Mouse (Mus musculus) retina, adult 2 months (tissue): ENCODE measurements around the gene 1110057P08Rik.
"Not testable (repeated sequence)": the region's sequence is repeated elsewhere in the genome, so short reads cannot be mapped to it uniquely, and the experiment has no call there.

Experiments used
- DNase-seq: peaks from one replicate; pipeline ENCODE4 v3.0.0-alpha.2; 2012; ENCODE audit warnings: low read depth, low spot score

The 1110057P08Rik gene

GRCm38 (mm10) chr16:89174435-89174834 lies at the start of gene 1110057P08Rik:
Gene 1110057P08Rik, plus strand, starts transcription at chr16:89174735.
- no peak for DNase-seq

GRCm38 (mm10) chr16:89140551-89140950 lies 34.0 kb upstream of the 1110057P08Rik start, which contains the start of gene Gm6358:
Gene Gm6358, plus strand, starts transcription at chr16:89140851.
- DNase-seq, result no peak

DNA sequence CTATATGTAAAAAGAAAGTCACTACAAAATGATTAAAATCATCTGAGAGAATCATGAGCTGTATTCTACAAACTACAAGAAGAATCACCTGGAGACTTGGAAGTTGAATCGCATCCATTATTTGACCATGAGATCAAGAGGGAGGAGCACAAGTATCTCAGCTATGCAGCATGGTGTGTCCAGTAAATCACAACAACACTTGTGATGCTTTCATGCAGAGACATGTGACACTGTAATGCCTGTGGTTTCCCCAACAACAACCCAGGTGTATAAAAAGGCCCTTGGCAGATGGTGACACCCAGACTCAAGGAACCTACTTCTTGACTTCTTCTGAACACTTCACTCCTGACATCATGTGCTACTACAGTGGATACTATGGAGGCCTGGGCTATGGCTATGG lies 23.7 kb upstream of the 1110057P08Rik start, which contains the start of gene Gm10061:
Gene Gm10061 (plus strand): TSS at position 301 of the 400 bp plus-strand sequence.
- no peak for DNase-seq

GRCm38 (mm10) chr16:89157652-89158051 lies 16.9 kb upstream of the 1110057P08Rik start, which contains the start of gene Gm9789:
Gene Gm9789, plus strand, starts transcription at chr16:89157952.
- no peak for DNase-seq

DNA sequence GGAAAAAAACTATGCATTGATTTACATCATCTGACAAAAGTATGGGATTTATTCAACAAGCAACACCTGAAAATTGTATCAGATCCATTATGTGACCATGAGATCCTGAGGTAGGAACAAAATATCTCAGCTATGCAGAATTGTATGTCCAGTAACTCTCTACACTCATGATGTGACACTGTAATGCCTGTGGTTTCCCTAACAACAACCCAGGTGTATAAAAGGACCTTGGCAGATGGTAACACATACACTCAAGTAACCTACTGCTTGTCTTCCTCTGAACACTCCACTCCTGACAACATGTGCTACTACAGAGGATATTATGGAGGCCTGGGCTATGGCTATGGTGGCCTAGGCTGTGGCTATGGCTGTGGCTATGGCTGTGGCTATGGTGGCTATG lies 5.3 kb upstream of the 1110057P08Rik start, which contains the start of gene Gm7735:
Gene Gm7735 (plus strand): TSS at position 301 of the 400 bp plus-strand sequence.
- not testable (repeated sequence) for DNase-seq

GRCm38 (mm10) chr16:89188621-89189020 lies 14.1 kb downstream of the 1110057P08Rik start:
- no peak for DNase-seq

DNA sequence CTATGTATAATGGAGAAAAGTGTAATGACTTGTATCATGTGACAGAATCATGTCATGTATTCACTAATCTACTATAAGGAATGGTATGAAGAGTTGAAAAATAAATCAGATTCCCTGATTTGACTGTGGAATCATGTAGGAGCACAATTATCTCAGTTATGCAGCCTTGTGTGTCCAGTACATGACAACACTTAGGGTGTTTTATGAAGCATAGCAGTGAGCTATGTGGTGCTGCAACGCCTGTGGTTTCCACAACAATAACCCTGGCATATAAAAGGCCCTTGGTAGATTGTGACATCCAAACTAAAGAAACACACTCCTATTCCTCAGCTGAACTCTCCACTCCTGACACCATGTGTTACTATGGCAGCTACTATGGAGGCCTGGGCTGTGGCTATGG lies 31.0 kb downstream of the 1110057P08Rik start, which contains the start of gene Krtap20-2:
Gene Krtap20-2 (plus strand): TSS at position 301 of the 400 bp plus-strand sequence.
- no peak for DNase-seq
